ENCODE assay signal across 25 mouse cellular contexts in the genomic region with DNA sequence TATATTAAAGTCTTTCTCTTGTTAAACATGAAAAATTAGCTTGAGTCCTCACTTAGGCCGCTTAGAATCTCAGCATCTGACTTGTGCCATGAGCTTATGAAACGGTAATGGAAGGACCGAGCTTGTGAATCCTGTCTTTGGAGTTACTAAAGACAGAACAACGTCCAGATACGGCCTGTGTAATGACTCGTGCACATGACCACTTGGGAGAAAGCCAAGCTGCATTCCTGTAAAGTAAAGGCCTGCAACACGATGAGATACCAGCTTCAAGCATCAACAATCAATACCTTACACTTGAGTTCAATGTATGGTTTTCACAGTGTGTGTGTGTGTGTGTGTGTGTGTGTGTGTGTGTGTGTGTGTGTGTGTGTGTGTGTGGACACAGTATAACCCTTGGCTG.
"Had no signal": no experiment of that assay in that cellular context is flagged by ENCODE, and none has a peak within 500 bp of the region (broad histone marks: within the 10 kb centered on the region; RNA-seq: fewer than 3 reads in every experiment).

No protein-coding gene starts in this region.

- H3K4me2 ChIP-seq: heart, embryonic 12.5 days; hindbrain, embryonic 12.5 days; hindbrain, embryonic 14.5 days; kidney, embryonic 15.5 days; limb, embryonic 13.5 days; limb, embryonic 15.5 days; liver, embryonic 13.5 days; liver, embryonic 15.5 days had no signal

- H3K9me3 ChIP-seq: heart, embryonic 10.5 days; heart, embryonic 12.5 days; hindbrain, embryonic 10.5 days; hindbrain, embryonic 12.5 days; kidney, embryonic 15.5 days; limb, embryonic 13.5 days; limb, embryonic 15.5 days; liver, embryonic 13.5 days; liver, embryonic 15.5 days had no signal

- H3K36me3 ChIP-seq: heart, embryonic 10.5 days; heart, embryonic 12.5 days; hindbrain, embryonic 10.5 days; hindbrain, embryonic 12.5 days; limb, embryonic 13.5 days; limb, embryonic 15.5 days had no signal

- H3K4me3 ChIP-seq: gastrocnemius, adult 2 months; heart, embryonic 10.5 days; heart, embryonic 12.5 days; hindbrain, embryonic 10.5 days; hindbrain, embryonic 12.5 days; kidney, embryonic 15.5 days; layer of hippocampus, adult 2 months; left cerebral cortex, adult 2 months; limb, embryonic 13.5 days; limb, embryonic 15.5 days; liver, embryonic 13.5 days; liver, embryonic 15.5 days had no signal

- H3K9ac ChIP-seq: heart, embryonic 12.5 days; hindbrain, embryonic 12.5 days; hindbrain, embryonic 14.5 days; kidney, embryonic 15.5 days; limb, embryonic 13.5 days; limb, embryonic 15.5 days; liver, embryonic 13.5 days; liver, embryonic 15.5 days had no signal

- H3K27me3 ChIP-seq: heart, embryonic 12.5 days; hindbrain, embryonic 12.5 days; kidney, embryonic 15.5 days; limb, embryonic 13.5 days; limb, embryonic 15.5 days; liver, embryonic 13.5 days; liver, embryonic 15.5 days had no signal

- DNase-seq: gastrocnemius, adult 2 months; gastrocnemius, postnatal 10 days; gastrocnemius, postnatal 25 days; heart, adult 18-20 months; heart, postnatal 10 days; heart, postnatal 4 days; kidney, adult 9 months; kidney, postnatal 14 days; kidney, postnatal 4 days; liver, embryonic 13.5 days had no signal

- ATAC-seq: hindbrain, embryonic 16.5 days; inflammation-experienced regulatory T-cells, adult 6 months; intestine, embryonic 16.5 days had no signal

- H3K4me1 ChIP-seq: heart, embryonic 10.5 days; heart, embryonic 12.5 days; hindbrain, embryonic 12.5 days; limb, embryonic 15.5 days had no signal

- H3K27ac ChIP-seq: gastrocnemius, adult 2 months; heart, embryonic 10.5 days; hindbrain, embryonic 10.5 days; hindbrain, embryonic 12.5 days; hindbrain, embryonic 14.5 days; kidney, embryonic 15.5 days; kidney, postnatal 0 days; layer of hippocampus, adult 2 months; left cerebral cortex, adult 2 months; limb, embryonic 13.5 days; limb, embryonic 15.5 days; liver, embryonic 13.5 days; liver, embryonic 15.5 days had no signal
